Mouse (Mus musculus) brown adipose tissue, adult 24 weeks (tissue): Measurements from ENCODE around the gene Marcksl1. TPM values are rescaled to one million over a fixed set of nuclear protein-coding genes. Genes with fewer than 3 reads are reported as not detected.
A peak's percentile ranks its signal among the peaks of the same experiment; 100 is the strongest.

Source experiments
- H3K27ac ChIP-seq: fragments of 200-500 bp; replicated peaks from 2 replicates; pipeline ENCODE4 v1.5.1; 2012; ENCODE audit warnings: low read depth, mild to moderate bottlenecking, low read length
- H3K4me1 ChIP-seq: fragments of 200-500 bp; 2 replicates; pipeline ENCODE4 v1.6.1; 2012; ENCODE audit warnings: low read length, mixed read lengths; ENCODE audit not compliant: control insufficient read depth, insufficient read depth, insufficient read length
- H3K4me3 ChIP-seq: fragments of 200-500 bp; 2 replicates; pipeline ENCODE4 v1.5.1; 2012; ENCODE audit warnings: low read depth, mild to moderate bottlenecking, low read length, moderate library complexity; ENCODE audit not compliant: insufficient read depth
- polyA plus RNA-seq: library from polyadenylated mRNA; stranded (reverse); fragments of >200 nt; gene quantifications from 2 replicates; pipeline ENCODE4 v1.2.4, GENCODE M21; 2012; ENCODE audit not compliant: missing spikeins, insufficient read depth, insufficient read length

Gene Marcksl1
- polyA plus RNA-seq, 1 experiment: 4.9 TPM

DNA sequence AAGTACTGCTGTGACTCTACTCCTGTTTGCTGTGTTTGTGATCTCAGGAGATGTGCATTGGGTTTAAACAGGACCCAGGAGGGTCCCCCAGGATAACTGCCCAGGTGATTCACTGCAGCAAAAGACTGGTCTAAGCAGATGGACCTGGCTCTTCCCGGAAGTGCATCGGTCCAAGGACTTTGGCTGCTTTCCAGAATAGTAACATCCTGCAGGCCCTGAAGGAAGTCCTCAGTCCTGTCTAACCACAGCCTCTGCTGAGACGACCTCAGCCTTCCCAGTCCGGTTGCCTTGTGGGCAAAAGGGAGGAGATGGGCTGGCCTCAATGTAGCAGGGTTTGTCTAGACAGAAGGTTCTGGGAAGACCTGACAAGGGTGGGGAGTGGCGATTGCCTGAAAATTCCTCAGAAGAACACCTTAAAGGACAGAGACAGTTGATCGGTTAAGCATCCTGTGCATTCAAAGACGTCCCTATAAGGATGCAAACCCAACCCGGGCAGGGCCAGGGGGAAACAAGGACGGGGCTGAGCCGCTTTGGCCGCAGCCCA, 10.4 kb upstream of the Marcksl1 start:
- no peak overlapping the region for H3K27ac ChIP-seq
- H3K4me3 ChIP-seq: no peak overlapping the region
- H3K4me1 ChIP-seq: peaks cover 6% of the 10 kb centered on the region; the same call in 1 of the 2 replicates

DNA sequence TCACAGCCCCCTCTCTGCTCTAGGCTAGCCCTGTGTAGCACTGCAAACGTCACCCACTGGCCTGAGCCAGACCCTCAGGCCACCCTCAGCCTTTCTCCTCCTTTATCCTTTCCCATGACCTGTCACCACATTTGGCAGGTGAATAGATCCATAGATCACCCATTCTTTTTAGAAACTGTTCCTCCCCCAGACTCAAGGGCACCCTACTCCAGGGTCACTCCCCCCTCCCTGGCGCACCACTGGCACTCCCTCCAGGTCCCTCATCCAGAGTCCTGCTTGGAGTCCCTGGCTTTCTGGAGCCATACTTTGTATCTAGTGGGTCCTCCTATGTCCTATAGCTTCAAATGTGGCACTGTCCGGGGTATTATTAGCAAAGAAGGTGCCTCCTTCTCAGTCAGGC, 7.9 kb upstream of the Marcksl1 start:
- Histone ChIP-seq H3K4me3 (no peak overlapping the region), H3K27ac (no peak overlapping the region), H3K4me1 (peaks cover 3% of the 10 kb centered on the region; the same call in 1 of the 2 replicates)

DNA sequence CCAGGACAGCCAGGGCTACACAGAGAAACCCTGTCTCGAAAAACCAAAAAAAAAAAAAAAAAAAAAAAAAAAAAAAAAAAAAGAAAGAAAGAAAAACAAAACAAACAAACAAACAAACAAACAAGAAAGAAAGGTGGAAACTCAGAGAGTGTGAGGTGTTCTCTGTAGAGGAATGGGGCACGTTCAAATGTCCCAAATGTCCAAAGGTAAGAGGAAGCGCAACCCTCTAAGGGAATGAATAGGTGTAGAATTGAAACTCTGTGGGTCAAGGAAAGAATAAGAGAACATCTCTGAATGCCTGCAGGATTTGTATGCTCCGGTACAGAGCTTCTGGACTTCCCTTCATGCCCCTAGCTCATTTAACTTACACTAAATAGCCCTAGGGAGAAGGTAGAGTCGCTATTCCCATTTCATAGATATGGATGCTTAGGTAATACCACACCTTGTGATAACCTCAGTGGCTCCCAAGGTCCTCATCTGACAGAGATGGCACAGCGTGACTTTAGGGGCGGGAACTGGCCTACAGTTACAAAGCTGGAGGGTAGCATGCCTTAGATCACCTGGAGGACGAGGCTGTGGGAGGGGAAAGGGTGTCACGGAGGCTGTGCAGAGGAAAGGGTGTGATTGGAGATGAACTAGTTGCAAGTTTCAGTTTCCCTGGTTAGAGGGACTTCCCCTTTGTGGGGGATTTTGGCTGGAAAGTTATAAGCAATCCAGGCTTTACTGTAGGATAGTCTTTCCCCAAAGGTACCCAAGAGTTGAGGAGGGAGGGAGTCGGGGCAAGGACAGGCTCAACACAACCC, 5.7 kb upstream of the Marcksl1 start:
- H3K27ac ChIP-seq: no peak overlapping the region
- H3K4me3 ChIP-seq: no peak overlapping the region
- peaks cover 3% of the 10 kb centered on the region; the same call in 1 of the 2 replicates for H3K4me1 ChIP-seq

DNA sequence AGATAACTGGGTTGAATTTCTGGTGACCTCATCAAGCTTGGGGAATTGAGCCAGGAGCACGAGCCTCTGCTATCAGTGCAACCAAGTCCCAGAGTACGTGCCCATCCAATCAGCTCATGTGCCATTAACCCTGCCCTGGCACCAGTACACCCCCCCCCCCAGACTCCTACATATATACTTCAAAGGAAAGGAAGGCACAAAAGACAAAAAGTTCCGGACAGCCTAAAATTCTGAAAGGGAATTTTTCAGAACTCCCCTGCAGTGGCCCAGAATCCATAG, 5.2 kb upstream of the Marcksl1 start:
- no peak overlapping the region for H3K4me3 ChIP-seq
- peaks cover 3% of the 10 kb centered on the region; the same call in 1 of the 2 replicates for H3K4me1 ChIP-seq
- no peak overlapping the region for H3K27ac ChIP-seq

DNA sequence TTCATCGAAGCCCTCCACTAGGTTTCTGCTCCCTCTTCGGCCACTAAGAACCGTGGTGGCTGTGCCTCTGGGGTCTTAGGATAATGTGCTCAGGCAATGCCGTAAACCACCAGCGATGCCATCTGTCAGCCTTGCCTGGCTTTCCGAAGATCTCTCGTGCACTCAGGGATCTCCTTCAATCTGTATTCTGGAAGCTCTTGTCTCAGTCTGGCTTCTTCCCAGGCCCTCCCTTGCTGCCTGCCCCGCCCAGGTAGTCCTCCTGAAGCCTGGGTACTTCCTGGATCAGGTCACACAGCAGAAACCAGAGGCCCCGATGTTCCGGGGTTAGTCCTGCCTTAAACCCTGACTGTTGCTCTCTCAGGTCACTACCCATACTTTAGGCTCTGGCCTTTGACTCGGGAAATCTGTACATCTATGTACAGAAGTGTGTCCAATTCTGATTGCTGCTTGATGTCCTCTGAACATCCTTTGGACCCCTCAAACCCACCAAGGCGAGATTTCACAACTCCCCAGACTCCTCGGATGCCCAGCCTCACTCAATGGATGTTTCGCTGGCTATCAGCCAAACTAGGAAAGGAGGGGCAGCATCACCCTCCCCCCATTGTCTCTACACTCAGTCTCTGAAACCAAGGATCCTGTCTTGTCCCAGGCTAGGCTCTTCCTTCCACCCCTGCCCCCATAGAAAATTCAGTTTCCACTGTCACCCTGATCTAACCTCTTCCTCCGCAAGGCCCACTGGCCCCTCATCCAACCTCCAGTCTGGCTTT, 4.4 kb upstream of the Marcksl1 start:
- H3K4me3 ChIP-seq: no peak overlapping the region
- H3K4me1 ChIP-seq: no peaks in the 10 kb centered on the region
- H3K27ac ChIP-seq: no peak overlapping the region

DNA sequence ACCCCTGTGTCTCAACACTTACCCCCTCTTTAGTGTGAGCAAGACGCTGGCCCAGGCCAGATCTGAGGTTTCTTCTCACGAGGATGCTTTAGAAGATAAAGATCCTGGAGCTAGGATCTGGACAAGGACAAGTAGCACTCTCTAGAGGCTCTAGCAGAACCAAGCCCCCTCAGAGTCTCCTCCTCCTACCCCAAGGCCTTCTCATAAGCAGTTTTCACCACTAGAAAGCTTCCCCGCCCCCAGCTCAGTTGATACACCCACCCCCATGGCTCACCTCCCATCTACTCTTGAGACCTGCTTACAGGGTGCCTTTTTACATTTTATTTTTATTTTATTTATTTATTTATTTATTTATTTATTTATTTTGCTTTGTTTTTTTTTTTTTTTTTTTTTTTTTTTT, 3.7 kb upstream of the Marcksl1 start:
- Histone ChIP-seq H3K4me3 (no peak overlapping the region), H3K4me1 (no peaks in the 10 kb centered on the region), H3K27ac (no peak overlapping the region)

DNA sequence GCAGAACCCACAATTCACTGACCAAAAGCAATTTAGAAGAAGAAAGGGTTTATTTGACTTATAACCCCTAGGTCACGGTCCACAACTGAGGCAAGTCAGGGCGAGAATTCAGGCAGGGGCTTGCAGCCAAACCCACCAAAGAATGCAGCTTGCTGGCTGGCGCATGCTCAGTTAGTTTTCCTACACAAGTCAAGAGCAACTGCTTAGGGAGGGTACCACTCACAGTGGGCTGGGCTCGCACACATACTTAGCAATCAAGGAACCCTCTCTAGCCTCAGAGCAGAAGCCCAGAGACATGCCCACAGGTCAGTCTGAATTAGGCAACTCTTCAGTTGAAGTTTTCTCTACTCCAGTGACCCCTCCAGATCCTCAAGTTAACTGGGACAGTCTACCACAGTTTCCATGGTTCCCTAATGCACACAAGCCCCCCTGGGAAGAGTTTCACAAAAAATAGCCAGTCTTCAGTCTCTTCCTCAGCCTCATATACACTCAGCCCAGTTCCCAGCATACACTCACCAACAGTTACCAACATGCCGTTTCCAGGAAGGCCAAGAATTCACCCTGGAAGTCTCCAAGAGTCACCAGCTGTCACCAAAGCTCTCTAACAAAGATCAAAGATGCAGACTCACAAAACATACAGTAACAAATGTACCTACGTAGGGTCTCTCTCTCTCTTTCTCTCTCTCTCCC, 2.5 kb upstream of the Marcksl1 start:
- Histone ChIP-seq H3K4me1 (no peaks in the 10 kb centered on the region), H3K27ac (no peak overlapping the region), H3K4me3 (no peak overlapping the region)

DNA sequence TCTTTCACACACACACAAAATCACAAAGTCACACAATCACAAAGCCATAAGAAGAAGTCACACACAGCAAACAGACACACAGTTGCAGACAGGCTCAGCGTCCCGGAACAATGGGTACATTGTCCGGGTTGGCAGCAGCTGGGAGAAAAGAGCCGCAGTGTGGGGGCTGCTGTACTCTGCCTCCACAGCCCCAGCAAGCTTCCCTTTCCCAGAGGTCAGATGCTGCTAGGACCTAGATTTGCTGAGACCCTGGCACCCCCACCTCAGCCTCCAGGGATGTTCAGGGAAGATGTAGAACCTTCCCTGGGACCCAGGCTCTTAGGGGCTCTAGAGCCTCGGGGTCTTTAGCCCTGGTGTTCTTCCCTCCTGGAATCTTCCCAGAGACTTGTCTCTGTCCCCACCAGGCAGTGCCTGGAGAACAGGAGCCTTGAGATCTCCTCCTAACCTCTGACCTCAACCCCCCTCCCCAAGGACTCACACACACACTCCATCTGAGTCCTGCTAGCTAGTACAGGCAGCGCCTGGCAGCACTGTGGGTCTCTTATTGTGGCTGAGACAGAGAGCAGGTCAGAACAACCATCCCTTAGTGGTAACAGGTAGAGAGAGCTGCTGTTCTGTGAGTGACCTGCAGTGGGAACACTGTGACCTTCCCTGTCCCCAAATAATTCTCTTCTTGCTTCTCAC, 1.8 kb upstream of the Marcksl1 start:
- no peaks in the 10 kb centered on the region for H3K4me1 ChIP-seq
- no peak overlapping the region for H3K4me3 ChIP-seq
- H3K27ac ChIP-seq: no peak overlapping the region

DNA sequence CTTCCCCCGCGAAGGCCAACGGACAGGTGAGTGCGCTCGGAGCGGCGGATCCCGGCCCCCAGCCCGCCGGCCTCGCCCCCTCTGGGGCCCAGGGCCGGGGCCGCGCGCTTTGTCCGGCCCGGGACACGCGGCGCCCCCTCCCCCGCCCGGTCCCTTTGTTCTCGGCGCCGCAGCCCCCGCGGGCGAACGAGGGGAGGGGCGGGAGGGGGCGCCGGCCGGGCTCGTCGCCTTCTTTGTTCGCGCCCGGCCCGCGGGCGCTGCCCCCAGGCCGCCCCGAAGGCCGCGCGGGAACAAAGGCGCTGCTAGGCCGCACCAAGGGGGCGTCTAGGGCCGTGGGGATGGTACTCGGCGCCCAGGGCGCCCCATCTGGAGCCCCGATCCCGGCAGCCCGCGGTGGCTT, 510 bp downstream of the Marcksl1 start:
- H3K4me3 ChIP-seq: peak overlapping the region; percentile 56
- no peak overlapping the region for H3K27ac ChIP-seq

DNA sequence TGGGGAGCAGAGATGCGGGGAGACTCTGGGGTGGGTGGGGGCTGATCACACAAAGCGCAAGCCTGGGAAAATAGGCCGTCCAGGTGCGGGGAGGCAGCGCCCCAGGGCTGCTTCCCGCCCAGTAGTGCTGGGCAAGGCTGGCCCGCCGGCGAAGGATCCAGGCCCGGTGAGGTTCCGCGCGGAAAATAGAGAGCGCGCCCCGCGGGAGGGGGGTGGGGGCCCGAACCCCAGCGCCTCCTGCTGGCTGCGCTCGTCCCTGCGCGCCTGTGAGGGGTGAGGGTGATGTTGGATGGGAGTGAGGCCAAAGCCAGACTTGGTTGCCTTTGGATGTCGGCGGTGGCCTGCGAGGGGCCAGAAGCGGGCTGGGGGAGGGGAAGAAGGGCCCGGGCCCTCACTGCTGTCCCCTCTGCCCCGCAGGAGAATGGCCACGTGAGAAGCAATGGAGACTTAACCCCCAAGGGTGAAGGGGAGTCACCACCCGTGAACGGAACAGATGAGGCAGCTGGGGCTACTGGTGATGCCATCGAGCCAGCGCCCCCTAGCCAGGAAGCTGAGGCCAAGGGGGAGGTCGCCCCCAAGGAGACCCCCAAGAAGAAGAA, 1.0 kb downstream of the Marcksl1 start:
- peak overlapping the region; percentile 56 for H3K4me3 ChIP-seq
- no peak overlapping the region for H3K27ac ChIP-seq
- H3K4me1 ChIP-seq: no peaks in the 10 kb centered on the region

More for the DNA sequence above, 510 bp downstream of the Marcksl1 start:
- H3K4me1 ChIP-seq: no peaks in the 10 kb centered on the region

DNA sequence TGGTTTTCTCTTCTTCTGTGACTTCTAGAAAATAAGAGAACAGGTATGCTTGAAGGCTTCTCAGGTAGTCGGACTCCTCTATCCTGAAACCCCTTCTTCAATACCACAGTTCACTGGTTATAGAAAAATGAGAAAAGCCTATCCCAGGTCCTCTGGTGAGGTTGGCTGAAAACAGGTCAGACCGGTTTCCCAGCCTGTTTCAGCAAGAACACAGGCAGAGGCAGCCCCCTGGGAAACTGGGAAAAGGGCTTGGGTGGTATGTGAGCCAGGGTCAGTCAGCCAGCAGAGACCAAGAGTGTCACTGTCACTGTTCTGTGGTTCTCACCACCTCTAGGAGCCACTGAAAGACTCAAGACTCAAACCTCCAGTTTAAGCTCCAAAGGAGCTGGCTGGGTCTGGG, 3.5 kb downstream of the Marcksl1 start:
- Histone ChIP-seq H3K4me1 (no peaks in the 10 kb centered on the region), H3K4me3 (no peak overlapping the region), H3K27ac (no peak overlapping the region)

DNA sequence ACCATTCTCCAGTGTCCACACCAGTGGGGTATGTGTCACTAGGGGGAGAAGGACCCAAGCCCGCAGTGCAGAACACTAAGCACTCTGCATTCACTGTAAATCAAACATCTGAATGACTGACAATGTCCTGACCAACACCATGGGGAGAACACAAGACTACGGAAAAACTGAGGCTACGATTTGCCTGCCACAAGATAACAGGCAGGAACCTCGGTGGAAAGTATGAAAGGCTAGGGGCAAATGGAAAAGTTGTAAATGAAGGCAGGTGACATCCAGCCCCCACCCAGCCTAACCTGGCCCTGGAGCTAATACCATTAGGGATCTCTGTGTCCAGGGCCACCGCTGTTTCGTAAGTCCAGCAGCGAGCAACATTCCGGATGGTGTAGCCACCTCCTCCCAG, 5.1 kb downstream of the Marcksl1 start:
- no peaks in the 10 kb centered on the region for H3K4me1 ChIP-seq
- H3K4me3 ChIP-seq: no peak overlapping the region
- H3K27ac ChIP-seq: no peak overlapping the region

DNA sequence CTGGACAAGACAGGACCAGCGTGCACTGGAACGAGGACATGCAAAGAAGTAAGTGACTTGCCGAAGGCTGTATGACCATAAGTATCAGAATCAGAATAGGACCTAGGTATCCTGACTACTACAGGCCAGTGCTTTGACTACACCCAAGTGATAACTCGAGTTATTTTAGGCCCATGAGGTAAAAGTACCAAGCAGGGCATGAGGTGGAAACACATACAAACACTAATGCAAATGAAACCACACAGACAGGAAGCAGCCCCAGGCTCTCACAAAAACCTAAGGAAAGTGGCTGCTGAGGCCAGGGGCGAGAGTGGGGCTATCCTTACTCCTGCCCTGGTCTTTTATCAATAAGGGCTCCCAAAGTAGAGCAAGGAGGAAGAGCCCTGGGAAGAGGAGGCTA, 12.0 kb downstream of the Marcksl1 start:
- H3K4me1 ChIP-seq: no peaks in the 10 kb centered on the region
- no peak overlapping the region for H3K27ac ChIP-seq
- H3K4me3 ChIP-seq: no peak overlapping the region

DNA sequence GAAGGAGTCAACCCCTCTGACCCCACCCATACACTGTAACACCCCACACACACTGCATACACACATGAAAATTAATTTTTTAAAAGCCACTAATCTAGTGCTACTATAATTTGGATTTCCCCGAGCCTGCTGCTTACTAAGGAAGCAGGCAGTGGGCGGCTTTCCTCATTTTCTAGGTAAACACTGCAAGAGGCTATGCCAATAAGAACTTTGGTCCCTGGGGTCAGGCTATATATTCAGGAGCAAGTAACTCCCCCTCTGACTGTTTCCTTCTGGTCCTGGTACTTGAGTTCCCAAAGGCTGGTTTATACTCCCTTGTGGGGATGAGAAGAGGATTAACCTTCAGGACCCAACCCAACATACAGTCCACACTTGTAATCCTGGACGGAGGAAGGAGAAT, 12.5 kb downstream of the Marcksl1 start:
- no peak overlapping the region for H3K27ac ChIP-seq
- H3K4me3 ChIP-seq: no peak overlapping the region
- no peaks in the 10 kb centered on the region for H3K4me1 ChIP-seq
